Mouse (Mus musculus) erythroblast, adult 5-6 weeks (primary cell): ENCODE measurements at regions not wholly inside any gene's neighbourhood (a gene's known extent, or its start where the extent isn't known, plus 50 kb on each side); places are given as distances from the start of the nearest gene placed in this dataset.

Source experiments
- ATAC-seq: replicated peaks from 2 replicates; pipeline ENCODE4 v1.8.0; 2016; ENCODE audit warnings: moderate number of reproducible peaks, mild to moderate bottlenecking, moderate TSS enrichment, inconsistent platforms; ENCODE audit not compliant: poor library complexity, low FRiP score, severe bottlenecking

DNA sequence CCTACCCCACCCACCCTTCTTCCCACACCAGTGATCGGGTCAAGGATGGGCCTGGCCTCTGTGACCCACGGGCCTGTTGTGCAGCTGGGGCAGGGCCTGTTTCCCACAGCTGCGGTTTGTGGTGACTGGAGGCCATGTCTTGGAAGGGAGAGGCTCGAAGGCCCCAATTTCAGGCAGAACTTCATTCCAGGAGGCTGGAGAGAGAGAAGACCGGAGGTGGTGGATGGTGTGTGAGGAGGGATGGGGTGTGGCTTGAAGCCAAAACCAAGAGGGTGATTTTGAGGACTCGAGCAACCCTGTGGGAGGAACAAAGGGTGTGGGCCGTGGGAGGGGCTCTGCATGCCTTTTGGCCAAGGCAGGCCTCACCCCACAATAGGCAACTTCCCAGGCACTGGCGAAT, 86.5 kb upstream of the Hes1 start:
- ATAC-seq: no peak

DNA sequence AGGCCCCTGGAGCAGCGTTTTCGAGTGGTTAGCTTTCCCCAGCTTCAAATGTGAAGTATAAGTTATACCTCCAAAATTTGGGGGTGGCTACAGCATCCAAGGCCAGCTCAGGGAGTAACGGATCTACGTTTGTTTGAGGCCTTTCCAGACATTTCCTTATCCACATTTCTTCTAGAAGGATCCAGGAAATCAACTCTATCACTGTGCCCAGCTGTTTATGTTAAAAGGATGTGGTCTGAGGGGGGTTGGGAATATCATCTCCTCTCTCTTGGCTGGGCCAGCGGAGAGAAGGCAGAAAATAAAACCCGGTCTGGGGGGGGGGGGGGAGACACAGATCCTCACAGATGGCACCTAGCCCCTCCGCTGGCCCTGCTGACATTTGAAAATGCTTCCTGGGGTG, 85.1 kb upstream of the Hes1 start:
- no peak for ATAC-seq

DNA sequence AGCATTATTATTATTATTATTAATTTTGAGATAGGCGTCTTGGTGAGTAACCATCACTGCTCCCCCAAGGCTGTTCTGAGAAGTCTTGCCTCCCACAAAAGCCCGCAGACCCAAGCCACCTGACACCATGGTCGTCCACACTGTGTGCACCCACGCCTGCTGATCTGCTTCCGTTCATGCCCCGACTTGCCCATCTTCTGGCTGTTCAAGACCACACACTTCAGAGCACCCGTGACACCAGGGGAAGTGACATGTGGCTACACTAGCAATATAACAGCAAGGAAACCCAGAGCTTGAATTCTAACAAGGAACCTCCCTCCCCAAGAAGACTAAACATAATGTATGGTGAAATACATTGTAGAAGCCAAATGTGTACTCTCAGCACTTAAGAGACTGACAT, 82.6 kb upstream of the Hes1 start:
- ATAC-seq: no peak

DNA sequence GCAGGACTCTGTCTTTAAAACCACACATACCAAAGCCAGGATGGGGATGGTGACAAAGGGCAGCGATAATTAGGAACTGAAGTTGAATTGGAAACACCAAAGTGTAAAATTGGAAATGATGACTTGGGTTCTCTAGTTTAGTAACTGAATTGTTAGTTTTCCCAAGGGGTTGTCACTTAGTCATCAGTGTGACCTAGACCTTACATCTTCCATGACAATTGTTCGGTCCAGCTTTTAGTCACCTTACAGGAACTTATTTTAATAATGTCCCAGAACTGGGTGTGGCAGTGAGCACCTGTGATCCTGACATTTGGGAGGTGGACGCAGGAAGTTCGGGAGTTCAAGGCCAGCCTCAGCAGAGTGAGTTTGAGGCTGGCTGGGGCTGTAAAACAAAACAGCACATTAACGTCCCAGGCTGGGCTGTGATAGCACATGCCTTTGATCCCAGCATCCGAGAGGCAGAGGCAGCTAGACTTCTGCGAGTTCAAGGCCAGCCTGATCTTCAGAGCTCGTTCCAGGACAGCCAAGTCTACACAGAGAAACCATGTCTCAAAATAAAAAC, 81.9 kb upstream of the Hes1 start:
- ATAC-seq: no peak

DNA sequence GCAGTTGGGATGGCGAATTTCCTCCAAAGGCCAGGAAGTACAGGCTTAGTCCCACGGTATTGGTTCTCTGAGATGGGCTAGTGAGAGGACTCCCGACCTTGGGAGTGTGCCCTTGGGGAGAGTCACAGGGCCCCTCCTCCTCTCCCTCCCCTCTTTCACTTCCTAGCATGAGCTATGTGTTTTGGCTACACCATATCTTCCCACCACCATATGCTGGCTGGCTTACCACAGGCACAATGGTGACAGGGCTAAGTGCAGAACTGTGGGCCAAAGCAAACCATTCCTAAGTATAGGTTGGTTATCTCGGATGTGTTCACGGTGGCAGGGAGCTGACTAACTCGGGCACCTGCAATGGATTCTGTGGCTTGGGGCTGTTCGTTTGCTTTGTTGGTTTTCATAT, 81.0 kb upstream of the Hes1 start:
- no peak for ATAC-seq

DNA sequence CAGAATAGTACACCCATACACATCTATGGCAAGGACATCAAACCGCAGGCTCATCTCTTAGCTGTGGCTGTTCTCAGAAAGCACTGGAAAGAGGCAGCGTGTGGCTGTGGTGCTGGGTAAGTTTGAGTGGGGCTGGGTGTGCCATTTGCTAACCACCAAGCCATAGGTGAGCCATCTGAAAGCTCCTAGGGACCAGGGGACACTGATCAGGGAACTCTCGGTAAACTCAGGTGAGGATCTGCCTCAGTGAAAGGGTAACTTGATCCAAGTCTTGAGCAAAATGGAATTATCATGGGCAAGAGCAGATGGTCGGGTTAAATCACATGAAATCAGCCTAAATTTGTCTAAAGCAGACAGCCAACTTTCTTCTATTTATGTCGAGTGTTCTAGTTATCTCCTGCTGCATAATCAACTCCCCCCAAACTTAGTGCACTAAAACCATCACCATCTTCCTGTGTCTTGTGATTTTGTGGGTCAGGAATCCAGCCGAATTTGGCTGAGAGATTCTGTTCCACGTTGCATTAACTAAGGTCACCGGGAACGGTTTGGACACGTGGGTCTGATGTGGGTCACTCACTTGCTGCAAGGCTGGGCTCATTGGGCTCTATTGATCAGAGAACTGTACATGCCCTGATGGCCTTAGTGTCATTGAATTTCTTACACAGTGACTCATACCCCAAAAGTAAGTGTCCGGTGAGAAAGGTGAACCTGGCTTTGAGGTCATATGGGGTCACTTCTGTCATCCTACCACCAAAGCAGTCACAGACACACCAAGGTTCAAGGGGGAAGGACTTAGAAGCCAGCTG, 78.9 kb upstream of the Hes1 start:
- ATAC-seq: no peak

DNA sequence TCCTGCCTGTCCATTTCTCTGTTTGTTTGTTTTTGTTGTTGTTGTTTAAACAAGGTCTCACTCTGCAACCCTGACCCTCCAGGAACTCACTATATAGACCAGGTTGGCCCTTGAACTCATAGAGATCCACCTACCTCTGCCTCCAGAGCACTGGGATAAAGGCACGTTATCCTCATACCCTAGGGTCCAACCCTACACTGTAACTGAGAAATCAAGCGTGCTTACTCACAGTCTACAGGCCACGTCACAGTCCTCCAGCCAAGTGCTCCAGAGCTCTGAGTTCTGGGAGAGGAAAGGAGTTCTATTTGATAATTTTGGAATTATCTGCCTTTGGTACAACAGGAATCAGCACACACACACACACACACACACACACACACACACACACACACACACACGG, 76.6 kb upstream of the Hes1 start:
- ATAC-seq: no peak

DNA sequence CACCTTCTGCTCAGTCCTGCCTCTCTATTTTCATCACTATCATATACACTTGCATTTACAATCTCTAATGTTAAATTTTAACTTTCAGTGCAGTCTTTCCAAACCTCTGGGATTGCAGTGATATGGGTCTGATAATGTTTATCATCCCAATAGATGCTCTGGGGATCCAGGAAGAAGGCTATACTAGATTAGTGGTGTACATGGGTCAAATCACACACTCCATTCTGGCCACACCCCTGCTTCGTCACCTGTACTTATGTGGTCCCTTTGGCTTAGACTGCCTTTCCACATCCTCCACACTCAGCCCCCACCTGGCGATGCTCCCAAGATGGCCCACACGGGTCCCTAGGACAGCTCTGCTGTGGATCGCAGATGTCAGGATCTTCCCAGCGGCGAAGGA, 76.2 kb upstream of the Hes1 start:
- no peak for ATAC-seq

DNA sequence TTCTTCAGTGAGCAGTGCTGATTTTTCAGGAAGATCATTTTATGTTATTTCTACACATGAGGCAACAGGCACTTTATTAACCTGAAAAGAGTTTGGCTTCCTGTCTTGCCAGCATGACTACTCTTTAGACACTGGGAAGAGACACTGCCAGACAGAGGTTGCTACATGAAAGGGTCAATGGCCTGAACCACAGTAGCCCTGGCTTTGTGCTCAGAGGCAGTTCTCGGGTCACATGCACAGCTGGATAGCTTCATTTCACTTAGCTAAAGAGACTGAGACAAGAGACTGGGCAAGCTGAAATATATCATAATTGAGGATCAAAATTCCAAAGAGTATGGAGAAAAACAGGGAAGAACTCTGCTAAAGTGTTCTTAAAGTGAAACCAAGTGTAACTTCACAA, 74.9 kb upstream of the Hes1 start:
- ATAC-seq: no peak

DNA sequence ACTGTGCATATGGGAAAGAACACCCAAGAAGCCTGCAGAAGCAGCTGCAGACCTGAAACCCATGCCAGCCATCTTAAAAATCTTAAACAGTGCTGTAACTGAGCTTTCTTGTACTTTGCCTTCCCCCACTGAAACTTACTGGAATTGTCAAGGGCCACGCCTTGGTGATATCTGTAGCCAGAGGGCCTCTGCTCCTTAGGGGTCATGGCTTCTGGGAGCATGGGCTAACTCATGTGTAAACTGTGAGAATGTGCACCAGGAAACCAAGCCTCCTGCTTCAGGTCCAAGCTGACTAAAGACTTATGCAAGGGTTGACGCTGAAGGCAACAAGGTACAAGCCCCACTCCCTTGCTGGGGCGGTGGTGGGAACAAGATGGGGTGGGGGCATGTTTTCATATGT, 73.8 kb upstream of the Hes1 start:
- no peak for ATAC-seq

DNA sequence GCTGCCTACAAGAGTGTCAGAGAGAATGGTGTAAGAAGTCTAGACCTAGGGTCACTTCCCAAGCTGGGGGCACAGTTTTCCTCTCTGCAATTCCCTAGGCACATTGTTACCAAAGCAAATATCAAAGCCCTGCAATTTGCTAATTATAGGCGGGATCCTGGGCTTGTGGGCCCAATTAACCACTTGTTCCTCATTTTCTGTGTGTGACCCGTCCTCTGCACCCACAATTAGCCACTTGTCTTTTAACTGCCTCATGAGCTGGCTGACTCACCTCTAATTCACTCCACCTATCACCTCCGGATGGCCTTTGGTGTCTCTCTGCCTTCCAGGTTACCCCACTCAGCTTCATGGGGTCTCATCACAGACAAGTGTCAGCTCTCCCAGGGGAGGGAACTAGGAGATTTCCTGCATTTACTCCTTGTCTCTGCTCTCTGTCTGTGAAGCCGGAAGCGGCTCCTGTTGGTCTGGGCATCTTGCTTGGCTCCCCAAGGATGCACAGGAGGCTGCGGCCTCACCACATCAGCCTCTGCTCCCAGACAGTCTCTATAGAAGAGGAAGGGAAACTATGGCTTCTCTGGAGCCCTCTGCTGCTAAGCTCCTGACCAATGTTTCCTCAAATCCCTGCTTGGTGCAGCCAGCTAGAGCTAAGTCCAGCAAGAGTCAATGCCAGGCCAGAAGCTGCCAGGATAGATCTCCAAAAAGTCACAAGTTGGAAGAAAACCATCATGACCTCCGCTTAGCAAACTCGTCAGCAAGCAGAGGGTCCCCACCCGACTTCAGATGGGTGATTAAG, 73.2 kb upstream of the Hes1 start:
- no peak for ATAC-seq

DNA sequence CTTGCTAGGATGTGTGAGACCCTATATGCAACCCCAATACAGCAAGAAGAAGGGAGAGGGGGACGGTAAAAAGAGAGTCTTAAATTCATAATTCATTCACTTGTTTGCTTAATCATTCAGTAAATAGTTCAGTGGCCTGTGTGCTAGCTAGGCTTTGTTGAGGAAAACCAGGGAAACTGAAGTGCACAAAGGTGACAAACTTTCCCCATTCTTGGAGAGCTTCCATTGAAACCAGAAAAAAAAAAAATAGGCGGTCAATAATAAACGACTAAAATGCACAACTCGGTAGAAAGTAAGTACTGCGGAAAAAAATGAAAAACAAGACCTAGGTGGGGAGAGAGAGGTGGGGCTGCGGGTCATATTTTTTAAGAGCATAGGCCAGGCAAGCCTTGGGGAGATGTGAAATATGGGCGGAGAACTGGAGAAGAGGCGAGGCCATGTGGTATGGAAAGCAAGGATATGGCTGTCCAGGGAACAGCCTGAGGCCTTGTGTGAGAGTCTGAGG, 72.3 kb upstream of the Hes1 start:
- no peak for ATAC-seq

DNA sequence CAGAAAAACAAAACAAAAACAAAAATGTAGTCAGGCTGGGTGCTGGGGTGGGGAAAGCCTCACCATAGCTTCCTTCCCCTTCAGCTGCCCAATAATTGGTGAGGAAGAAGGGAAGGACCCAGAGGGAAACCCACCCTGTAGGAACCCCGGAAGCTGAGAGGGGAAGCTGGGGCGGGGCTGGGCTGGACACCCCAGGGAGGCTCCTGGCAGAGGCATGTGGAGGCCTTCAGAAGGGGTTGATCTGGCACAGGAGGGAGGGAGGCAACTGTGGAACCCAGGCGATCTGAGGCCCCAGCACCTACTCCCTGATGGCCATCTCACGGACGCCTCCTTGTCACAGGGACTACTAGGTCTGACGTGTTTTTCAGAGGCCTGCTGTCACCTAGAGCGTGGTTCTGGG, 71.1 kb upstream of the Hes1 start:
- no peak for ATAC-seq

DNA sequence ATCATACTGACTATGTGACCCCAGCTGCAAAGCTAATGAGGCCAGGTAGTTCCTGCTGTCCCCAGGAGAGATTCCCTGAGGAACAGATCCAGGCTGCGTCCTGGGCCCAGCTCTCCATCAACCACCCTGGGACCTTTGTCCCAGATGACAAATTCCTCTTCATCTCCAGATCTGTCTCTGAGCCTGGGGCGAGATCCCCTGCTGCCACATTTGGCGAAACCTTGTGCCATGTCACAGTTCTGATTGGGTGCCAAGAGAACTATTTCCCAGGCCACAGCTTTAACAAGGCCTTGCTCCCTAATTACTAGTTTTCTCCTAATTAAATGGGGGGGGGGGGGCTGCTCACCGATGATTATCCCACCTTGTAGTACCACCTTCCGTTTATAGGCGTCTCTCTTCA, 70.6 kb upstream of the Hes1 start:
- no peak for ATAC-seq

DNA sequence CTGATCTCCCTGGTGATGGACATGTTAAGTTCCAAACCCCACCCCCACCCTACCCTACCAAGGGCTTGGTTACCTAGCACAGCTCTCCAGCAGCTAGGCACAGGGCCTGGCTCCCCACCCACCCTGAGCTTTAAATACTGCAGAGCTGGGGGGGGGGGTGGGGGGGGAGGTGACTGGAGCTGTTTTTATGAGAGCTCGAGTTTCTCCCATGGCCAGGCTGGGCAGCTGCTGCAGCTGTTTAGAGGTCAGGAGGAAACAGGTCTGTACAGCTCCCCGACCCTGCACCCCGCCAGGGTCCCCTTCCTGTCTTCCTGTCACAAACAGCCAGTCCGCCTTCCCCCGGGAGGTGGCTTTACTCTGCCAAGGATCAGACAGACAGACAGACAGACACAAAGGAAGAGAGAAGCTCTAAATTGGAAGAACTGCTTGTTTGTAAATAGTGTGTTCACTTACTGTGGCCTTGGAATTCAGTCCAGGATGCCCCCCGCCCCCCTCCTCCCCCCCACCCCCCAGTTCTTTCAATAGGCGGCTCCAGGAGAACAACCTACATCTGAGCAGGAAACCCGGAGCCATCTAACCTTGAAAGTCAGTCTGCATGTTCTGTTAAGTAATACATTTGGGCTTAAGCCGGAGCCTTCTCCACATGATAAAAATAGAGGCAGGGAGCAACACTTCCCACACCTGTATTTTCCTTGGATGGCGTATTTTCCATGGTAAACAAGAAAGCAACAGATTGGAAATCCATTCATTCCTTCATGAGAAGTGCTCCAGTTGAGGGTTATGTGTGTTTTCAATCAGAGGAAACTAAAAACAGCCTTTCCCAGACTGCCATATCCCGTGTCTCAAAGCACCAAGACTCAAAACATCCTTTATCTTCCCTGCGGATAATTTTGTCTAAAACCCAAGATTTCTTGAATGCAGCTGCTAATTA, 67.8 kb upstream of the Hes1 start:
- no peak for ATAC-seq

DNA sequence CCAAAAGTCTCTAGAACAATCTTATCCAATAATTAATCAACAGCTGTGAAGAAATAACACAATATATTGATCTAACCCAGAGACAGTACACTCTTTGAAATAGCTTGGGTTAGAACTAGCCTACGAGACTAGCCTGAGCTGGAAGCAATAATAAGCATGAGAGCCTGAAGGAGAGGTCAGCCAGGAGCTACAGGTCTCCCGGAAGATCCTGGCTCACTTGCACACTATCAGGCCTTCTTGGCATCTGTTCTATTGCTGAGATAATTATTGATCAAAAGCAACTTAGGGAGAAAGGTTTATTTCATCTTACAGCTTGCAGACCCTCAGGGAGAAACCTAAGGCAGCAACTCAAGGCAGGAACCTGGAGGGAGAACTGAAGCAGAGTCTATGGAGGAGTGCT, 64.0 kb upstream of the Hes1 start:
- no peak for ATAC-seq

DNA sequence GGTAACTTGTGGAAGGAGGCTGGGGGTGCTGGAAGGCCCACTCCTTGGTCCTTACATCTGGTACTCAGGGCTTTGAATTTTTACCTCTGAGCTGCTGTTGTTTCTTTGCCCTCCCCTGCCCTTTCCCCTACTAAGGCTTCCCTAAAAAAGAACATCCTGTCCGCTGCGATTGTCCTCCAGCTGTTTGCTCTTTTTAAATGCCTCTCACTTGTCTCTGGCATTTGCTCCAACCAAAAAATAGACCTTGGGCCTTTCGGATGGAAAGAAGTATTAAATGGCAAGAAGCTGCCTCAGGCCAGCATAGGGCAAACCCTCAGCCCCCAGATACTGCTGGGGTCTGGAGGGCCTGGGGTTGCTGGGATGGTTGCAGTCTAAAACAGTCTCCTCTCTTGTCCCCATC, 59.1 kb upstream of the Hes1 start:
- no peak for ATAC-seq

DNA sequence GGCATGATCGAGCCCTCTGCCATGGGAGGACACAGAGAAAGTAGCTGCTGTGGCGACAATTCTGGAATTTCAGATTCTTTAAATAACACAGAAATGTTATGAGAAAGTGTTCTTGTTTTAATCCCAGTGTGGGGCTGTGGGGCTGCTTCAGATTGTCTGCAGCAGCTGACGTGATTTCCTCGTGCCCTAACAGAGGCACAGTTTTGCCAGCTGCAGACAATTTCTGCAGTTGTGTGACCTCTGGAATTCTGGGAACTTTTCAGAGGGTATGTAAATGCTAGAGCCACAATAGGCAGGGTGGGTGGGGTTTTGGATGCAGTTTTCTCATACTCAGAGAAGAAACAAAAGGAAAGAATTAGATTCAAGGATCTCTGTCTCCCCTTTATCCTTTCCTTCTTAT, 57.4 kb upstream of the Hes1 start:
- no peak for ATAC-seq

DNA sequence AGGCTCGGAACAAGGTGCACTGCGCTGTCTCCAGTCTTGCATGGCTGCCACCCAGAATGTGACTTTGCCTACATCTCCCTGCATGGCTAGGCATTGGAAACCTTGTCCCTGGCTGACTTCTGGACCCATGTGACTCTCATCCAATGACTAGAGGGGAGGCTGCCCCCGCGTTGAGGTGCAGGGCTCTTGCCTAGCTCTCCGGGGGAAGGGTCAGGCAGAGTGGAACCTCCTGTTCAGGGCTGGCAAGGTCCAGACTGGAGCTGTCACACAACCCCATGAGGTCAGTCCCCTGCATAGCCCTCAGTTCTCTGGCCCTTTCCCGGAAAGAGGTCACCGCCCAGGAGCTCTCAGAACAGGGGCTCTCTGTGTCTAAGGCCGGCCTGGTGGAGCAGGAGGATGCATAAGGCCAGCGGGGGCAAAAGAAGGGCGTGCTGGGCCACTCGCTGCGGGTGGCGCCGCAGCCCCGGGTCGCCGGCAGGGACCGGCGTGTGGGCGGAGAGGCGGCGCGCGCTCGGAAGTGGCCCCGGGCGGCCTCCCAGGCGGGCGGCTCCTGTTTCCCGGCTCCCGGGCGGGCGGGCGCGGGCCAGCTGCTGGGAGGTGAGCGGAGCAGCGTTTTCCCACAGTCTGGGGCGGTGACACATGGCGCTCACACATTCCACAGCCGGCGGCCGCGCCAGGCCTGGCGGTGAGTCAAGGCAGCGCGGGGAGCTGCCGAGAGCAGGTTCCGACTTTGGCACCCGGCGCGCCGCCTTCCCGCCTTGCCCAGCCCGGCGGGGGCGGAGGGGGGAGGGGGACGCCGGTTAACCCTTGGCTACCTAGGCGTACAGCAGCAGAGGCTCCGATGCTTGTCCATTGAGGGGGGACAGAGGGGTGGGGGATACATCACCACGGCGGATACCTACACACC, 55.5 kb upstream of the Hes1 start:
- no peak for ATAC-seq
